ENCODE assay signal across 28 mouse cellular contexts in genomic region chr8:57048490-57048889, GRCm38 (mm10).
"Had no signal": no experiment of that assay in that cellular context is flagged by ENCODE, and none has a peak within 500 bp of the region (broad histone marks: within the 10 kb centered on the region; RNA-seq: fewer than 3 reads in every experiment).

No protein-coding gene starts in this region.

- H3K9me3 ChIP-seq: embryonic facial prominence, embryonic 10.5 days; embryonic facial prominence, embryonic 12.5 days; embryonic facial prominence, embryonic 13.5 days; embryonic facial prominence, embryonic 15.5 days; forebrain, embryonic 10.5 days; forebrain, embryonic 12.5 days; forebrain, embryonic 13.5 days; forebrain, embryonic 15.5 days had no signal

- H3K4me2 ChIP-seq: embryonic facial prominence, embryonic 12.5 days; embryonic facial prominence, embryonic 13.5 days; embryonic facial prominence, embryonic 15.5 days; forebrain, embryonic 12.5 days; forebrain, embryonic 13.5 days; forebrain, embryonic 15.5 days had no signal

- H3K27me3 ChIP-seq: embryonic facial prominence, embryonic 12.5 days; embryonic facial prominence, embryonic 13.5 days; embryonic facial prominence, embryonic 15.5 days; forebrain, embryonic 12.5 days; forebrain, embryonic 13.5 days; forebrain, embryonic 15.5 days had no signal

- H3K27ac ChIP-seq: embryonic facial prominence, embryonic 10.5 days; embryonic facial prominence, embryonic 12.5 days; embryonic facial prominence, embryonic 13.5 days; embryonic facial prominence, embryonic 15.5 days; forebrain, embryonic 10.5 days; forebrain, embryonic 12.5 days; forebrain, embryonic 13.5 days; forebrain, embryonic 15.5 days; gastrocnemius, adult 2 months; heart, adult 2 months had no signal

- H3K36me3 ChIP-seq: embryonic facial prominence, embryonic 10.5 days; embryonic facial prominence, embryonic 12.5 days; embryonic facial prominence, embryonic 13.5 days; embryonic facial prominence, embryonic 15.5 days; forebrain, embryonic 10.5 days; forebrain, embryonic 12.5 days; forebrain, embryonic 15.5 days had no signal

- H3K4me1 ChIP-seq: embryonic facial prominence, embryonic 10.5 days; embryonic facial prominence, embryonic 12.5 days; embryonic facial prominence, embryonic 13.5 days; embryonic facial prominence, embryonic 15.5 days; forebrain, embryonic 10.5 days; forebrain, embryonic 12.5 days; forebrain, embryonic 13.5 days; forebrain, embryonic 15.5 days had no signal

- ATAC-seq: forebrain, embryonic 13.5 days; forebrain, embryonic 14.5 days; forebrain, embryonic 15.5 days; forebrain, embryonic 16.5 days; forebrain, postnatal 0 days had no signal

- H3K4me3 ChIP-seq: embryonic facial prominence, embryonic 10.5 days; embryonic facial prominence, embryonic 12.5 days; embryonic facial prominence, embryonic 13.5 days; embryonic facial prominence, embryonic 15.5 days; erythroblast, embryonic 14.5 days; forebrain, embryonic 10.5 days; forebrain, embryonic 12.5 days; forebrain, embryonic 13.5 days; forebrain, embryonic 15.5 days; gastrocnemius, adult 2 months; heart, adult 2 months had no signal

- H3K9ac ChIP-seq: embryonic facial prominence, embryonic 12.5 days; embryonic facial prominence, embryonic 13.5 days; embryonic facial prominence, embryonic 15.5 days; forebrain, embryonic 12.5 days; forebrain, embryonic 13.5 days; forebrain, embryonic 15.5 days; forebrain, postnatal 0 days had no signal

- DNase-seq: cerebellum, adult 8-10 months; cerebellum, adult 9-10 months; cerebellum, adult 9-11 months; cerebellum, postnatal 10 days; cerebellum, postnatal 14 days; cerebellum, postnatal 25 days; cerebellum, postnatal 36 days; embryo, embryonic 11 days; forebrain, postnatal 0 days; gastrocnemius, adult 2 months; gastrocnemius, postnatal 10 days; gastrocnemius, postnatal 14 days; gastrocnemius, postnatal 25 days; gastrocnemius, postnatal 36 days; heart, adult 11 months; heart, adult 18-20 months; heart, adult 2 months had no signal
